Mouse (Mus musculus): ENCODE results near the gene Prkab2.

DNA sequence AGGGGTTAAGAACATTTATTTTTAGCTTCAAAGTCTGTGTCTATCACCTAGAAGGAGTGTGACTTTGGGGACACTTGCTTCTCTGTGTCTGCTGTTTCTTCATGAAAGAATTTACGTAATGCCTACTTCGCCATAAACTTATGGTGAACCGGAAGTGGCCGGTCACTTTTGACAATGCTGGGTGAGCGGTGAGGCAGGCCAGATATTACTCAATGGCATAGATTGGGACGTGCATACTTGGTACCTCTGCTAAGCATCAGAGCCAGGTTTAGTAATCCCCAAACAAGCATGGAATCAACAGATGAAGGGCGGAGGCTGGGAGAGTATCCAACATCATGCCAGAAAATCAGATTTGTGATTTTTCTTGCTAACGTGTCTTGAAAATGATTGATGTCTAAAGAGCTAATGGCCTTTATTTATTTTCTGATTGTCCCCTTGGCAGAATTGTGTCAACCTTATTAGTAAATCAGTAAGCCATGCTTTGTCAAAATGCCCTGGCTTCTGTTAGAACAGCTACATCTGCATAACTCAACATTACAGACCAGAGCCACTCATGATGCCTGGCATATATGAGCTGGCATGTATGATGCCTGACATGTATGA is 26.6 kb upstream of the Prkab2 start:
- no peak for TF ChIP-seq POLR2A (IDR thresholded peaks at IDR 0.05; ENCODE audit: insufficient read length, low read depth)
- no peak for TF ChIP-seq TCF3 (IDR thresholded peaks at IDR 0.05; ENCODE audit: insufficient read length, low read depth)
- TF ChIP-seq USF1 (IDR thresholded peaks at IDR 0.05; ENCODE audit: low read depth) = no peak
- no peak for TF ChIP-seq SRF (IDR thresholded peaks at IDR 0.05; ENCODE audit: control insufficient read depth, insufficient read length, low read depth)
- no peak for TF ChIP-seq E2F4 (IDR thresholded peaks at IDR 0.05; ENCODE audit: insufficient read depth)
- TF ChIP-seq MYOG (IDR thresholded peaks at IDR 0.05; ENCODE audit: control insufficient read depth in 1 of 3, insufficient read depth in 1 of 3, insufficient read length in 2 of 3, low read depth in 2 of 3) = no peak
- TF ChIP-seq POLR2AphosphoS2 (IDR thresholded peaks at IDR 0.05; ENCODE audit: insufficient read length, low read depth) = no peak
- TF ChIP-seq MYOD1 (IDR thresholded peaks at IDR 0.05; ENCODE audit: control insufficient read depth in 1 of 3, insufficient read length in 2 of 3, low read depth in 2 of 3) = no peak
- no peak for TF ChIP-seq CEBPB (IDR thresholded peaks at IDR 0.05; ENCODE audit: insufficient read depth, poor library complexity, severe bottlenecking)

Measured in myocyte (in vitro differentiated cells).